In genomic region chr9:110901204-110901603, GRCm38 (mm10) we compare ENCODE assay signal across 40 mouse cellular contexts. TPM values are rescaled to one million over a fixed set of nuclear protein-coding genes. Genes with fewer than 3 reads are reported as not detected.
"Had no signal": no experiment of that assay in that cellular context is flagged by ENCODE, and none has a peak within 500 bp of the region (broad histone marks: within the 10 kb centered on the region; RNA-seq: fewer than 3 reads in every experiment).

No protein-coding gene starts in this region.

- H3K4me3 ChIP-seq: heart, adult 2 months; heart, embryonic 13.5 days; heart, embryonic 15.5 days; hindbrain, embryonic 13.5 days; hindbrain, embryonic 15.5 days; kidney, embryonic 15.5 days; left cerebral cortex, adult 2 months; limb, embryonic 13.5 days; limb, embryonic 15.5 days; liver, embryonic 12.5 days had no signal

- H3K27me3 ChIP-seq: heart, embryonic 15.5 days; hindbrain, embryonic 13.5 days; hindbrain, embryonic 15.5 days; kidney, embryonic 15.5 days; limb, embryonic 13.5 days; limb, embryonic 15.5 days had no signal

- H3K27ac ChIP-seq: heart, adult 2 months; heart, embryonic 13.5 days; heart, embryonic 15.5 days; hindbrain, embryonic 13.5 days; hindbrain, embryonic 15.5 days; hindbrain, postnatal 0 days; kidney, embryonic 15.5 days; kidney, postnatal 0 days; left cerebral cortex, adult 2 months; limb, embryonic 13.5 days; limb, embryonic 15.5 days; liver, embryonic 12.5 days had no signal

- H3K36me3 ChIP-seq: heart, embryonic 13.5 days; heart, embryonic 15.5 days; hindbrain, embryonic 13.5 days; hindbrain, embryonic 15.5 days; limb, embryonic 13.5 days; limb, embryonic 15.5 days; liver, embryonic 12.5 days had no signal

- DNase-seq: gastrocnemius, postnatal 14 days; gastrocnemius, postnatal 36 days; heart, adult 2 months; heart, postnatal 14 days; heart, postnatal 36 days; kidney, adult 11 months; kidney, adult 2 months; kidney, adult 9 months; kidney, postnatal 14 days; kidney, postnatal 36 days; layer of hippocampus, adult 9-11 months; layer of hippocampus, postnatal 36 days had no signal

RNA-seq across cellular contexts. Expression of gene Fam240a, which starts 15.5 kb away (rescaled TPM):
- total RNA-seq: heart, adult 2 months; heart, postnatal 14 days; heart, postnatal 36 days; hematopoietic stem cell, adult 5-6 weeks; hindbrain, postnatal 0 days; layer of hippocampus, adult 18-20 months; layer of hippocampus, adult 8-10 months; layer of hippocampus, postnatal 14 days; layer of hippocampus, postnatal 36 days; left cerebral cortex, adult 2 months; left cerebral cortex, postnatal 14 days; left cerebral cortex, postnatal 36 days; liver, adult 2 months had no signal
- polyA plus RNA-seq: gonadal fat pad, adult 2 months; heart, adult 2 months; heart, embryonic 11.5 days; heart, embryonic 13.5 days; heart, embryonic 15.5 days; heart, postnatal 0 days; hindbrain, embryonic 11.5 days; hindbrain, embryonic 13.5 days; hindbrain, embryonic 15.5 days; hindbrain, postnatal 0 days; intestine, embryonic 14.5 days; intestine, embryonic 16.5 days; kidney, adult 2 months; kidney, embryonic 15.5 days; kidney, postnatal 0 days; large intestine, adult 2 months; limb, embryonic 11.5 days; limb, embryonic 13.5 days; limb, embryonic 15.5 days; liver, adult 2 months; liver, embryonic 12.5 days had no signal

RNA-seq across cellular contexts. Expression of gene Tmie, which starts 21.3 kb away (rescaled TPM):
- polyA plus RNA-seq: heart, embryonic 11.5 days had no signal

RNA-seq across cellular contexts. Expression of gene Prss50, which starts 43.4 kb away (rescaled TPM):
- total RNA-seq: gastrocnemius, adult 18-20 months; gastrocnemius, adult 8-10 months; gastrocnemius, postnatal 14 days; gastrocnemius, postnatal 36 days; heart, adult 2 months; heart, postnatal 14 days; heart, postnatal 36 days; hematopoietic stem cell, adult 5-6 weeks; left cerebral cortex, postnatal 14 days; liver, adult 2 months had no signal
- polyA plus RNA-seq: gonadal fat pad, adult 2 months; heart, adult 2 months; heart, embryonic 15.5 days; heart, postnatal 0 days; kidney, adult 2 months; large intestine, adult 2 months; liver, adult 2 months had no signal

RNA-seq across cellular contexts. Expression of gene Tdgf1, which starts 44.8 kb away (rescaled TPM):
- total RNA-seq: gastrocnemius, adult 18-20 months; gastrocnemius, adult 8-10 months; gastrocnemius, postnatal 14 days; gastrocnemius, postnatal 36 days; heart, adult 2 months; heart, postnatal 36 days; hematopoietic stem cell, adult 5-6 weeks; hindbrain, postnatal 0 days; liver, adult 2 months had no signal
- polyA plus RNA-seq: heart, adult 2 months; heart, embryonic 11.5 days; heart, embryonic 13.5 days; heart, embryonic 15.5 days; heart, postnatal 0 days; hindbrain, embryonic 11.5 days; intestine, embryonic 14.5 days; intestine, embryonic 16.5 days; kidney, adult 2 months; kidney, embryonic 15.5 days; kidney, postnatal 0 days; large intestine, adult 2 months; limb, embryonic 11.5 days; liver, adult 2 months; liver, embryonic 12.5 days had no signal
